In genomic region chr2:84051883-84052331, GRCm38 (mm10) we compare ENCODE assay signal across 12 mouse cellular contexts.
DNase-seq lines count a peak whose midpoint lies in the region; ATAC-seq lines count a peak whose summit lies in the region.
"Had no signal": no experiment of that assay in that cellular context is flagged by ENCODE, and none has a peak within 500 bp of the region (broad histone marks: within the 10 kb centered on the region; RNA-seq: fewer than 3 reads in every experiment).

No protein-coding gene starts in this region.

- H3K36me3 ChIP-seq in lung, embryonic 15.5 days = no peaks in the 10 kb centered on the region
- H3K36me3 ChIP-seq in megakaryocyte, embryonic 14.5 days (replicated peaks; ENCODE audit: low read length) = no peaks in the 10 kb centered on the region

- no peak overlapping the region for H3K9ac ChIP-seq in lung, embryonic 15.5 days

- no peaks in the 10 kb centered on the region for H3K27me3 ChIP-seq in lung, embryonic 15.5 days
- no peaks in the 10 kb centered on the region for H3K27me3 ChIP-seq in megakaryocyte, embryonic 14.5 days (replicated peaks)

- H3K4me1 ChIP-seq in lung, embryonic 15.5 days = no peaks in the 10 kb centered on the region
- peaks cover 47% of the 10 kb centered on the region for H3K4me1 ChIP-seq in megakaryocyte, embryonic 14.5 days

- H3K4me3 ChIP-seq in lung, embryonic 15.5 days = no peak overlapping the region
- peak overlapping the region; percentile 73 for H3K4me3 ChIP-seq in megakaryocyte, embryonic 14.5 days (replicated peaks)

- no peaks in the 10 kb centered on the region for H3K9me3 ChIP-seq in lung, embryonic 15.5 days
- H3K9me3 ChIP-seq in megakaryocyte, embryonic 14.5 days = no peaks in the 10 kb centered on the region

- no peak for DNase-seq in lung, postnatal 10 days
- peak; percentile 4 for DNase-seq in brain, adult 2 months (ENCODE audit: low read depth, low spot score)
- peak; percentile 26 for DNase-seq in embryo, embryonic 11 days
- DNase-seq in frontal cortex, postnatal 10 days (ENCODE audit: low spot score in 2 of 2) = no peak
- DNase-seq: adrenal gland, postnatal 14 days; kidney, postnatal 36 days; midbrain, embryonic 14.5 days; thymus, postnatal 4 days had no signal

- peak; percentile 65; the same call in 1 of the 2 replicates for ATAC-seq in lung, embryonic 15.5 days (ENCODE audit: borderline replicate concordance, extremely low read depth, low FRiP score, low TSS enrichment)
- ATAC-seq in granulocyte monocyte progenitor cell, adult 5-6 weeks (replicated peaks; ENCODE audit: poor library complexity, severe bottlenecking) = no peak
- ATAC-seq: hindbrain, embryonic 16.5 days had no signal

- H3K4me2 ChIP-seq in lung, embryonic 15.5 days = no peak overlapping the region

- peak overlapping the region; percentile 11; the same call in 1 of the 2 replicates for H3K27ac ChIP-seq in lung, embryonic 15.5 days

- 17% methylated on average over 3 of the region's 3 CpGs for WGBS in lung, embryonic 15.5 days

Comparison
In these comparisons a context has a peak if more than half of its experiments do, and no peak if none do; other contexts are left out.
1. DNase-seq: peak in brain, adult 2 months (single experiment) and embryo, embryonic 11 days (single experiment); none in lung, postnatal 10 days (single experiment) and frontal cortex, postnatal 10 days (0 of 2).